Mouse (Mus musculus) brown adipose tissue, adult 24 weeks (tissue): ENCODE data around the gene Zfp839. TPM values are rescaled to one million over a fixed set of nuclear protein-coding genes. Genes with fewer than 3 reads are reported as not detected.

Experiments used
- H3K27ac ChIP-seq: fragments of 200-500 bp; replicated peaks from 2 replicates; pipeline ENCODE4 v1.5.1; 2012; ENCODE audit warnings: low read depth, mild to moderate bottlenecking, low read length
- H3K4me1 ChIP-seq: fragments of 200-500 bp; 2 replicates; pipeline ENCODE4 v1.6.1; 2012; ENCODE audit warnings: low read length, mixed read lengths; ENCODE audit not compliant: control insufficient read depth, insufficient read depth, insufficient read length
- H3K4me3 ChIP-seq: fragments of 200-500 bp; 2 replicates; pipeline ENCODE4 v1.5.1; 2012; ENCODE audit warnings: low read depth, mild to moderate bottlenecking, low read length, moderate library complexity; ENCODE audit not compliant: insufficient read depth
- polyA plus RNA-seq: library from polyadenylated mRNA; stranded (reverse); fragments of >200 nt; gene quantifications from 2 replicates; pipeline ENCODE4 v1.2.4, GENCODE M21; 2012; ENCODE audit not compliant: missing spikeins, insufficient read depth, insufficient read length

Zfp839 gene
- polyA plus RNA-seq = 3.8 and 4.2 TPM in 2 replicates

GRCm38 (mm10) chr12:110850010-110850928, at the start of gene Zfp839:
TSS of gene Zfp839 (plus strand) at chr12:110850253.
- H3K4me3 ChIP-seq = peak within 1 kb of the TSS; percentile 89
- peak within 1 kb of the TSS; percentile 78 for H3K27ac ChIP-seq
- H3K4me1 ChIP-seq = peaks cover 8% of the 10 kb centered on the region

GRCm38 (mm10) chr12:110801876-110802464, 48.1 kb upstream of the Zfp839 start:
- H3K4me3 ChIP-seq = no peak overlapping the region
- peaks cover 4% of the 10 kb centered on the region for H3K4me1 ChIP-seq
- no peak overlapping the region for H3K27ac ChIP-seq

GRCm38 (mm10) chr12:110802674-110803297, 47.3 kb upstream of the Zfp839 start:
- Histone ChIP-seq H3K4me1 (peaks cover 4% of the 10 kb centered on the region), H3K4me3 (no peak overlapping the region), H3K27ac (no peak overlapping the region)

GRCm38 (mm10) chr12:110804261-110804660, 45.8 kb upstream of the Zfp839 start:
- H3K27ac ChIP-seq = no peak overlapping the region
- H3K4me1 ChIP-seq = no peaks in the 10 kb centered on the region

GRCm38 (mm10) chr12:110806301-110806970, 43.6 kb upstream of the Zfp839 start:
- no peak overlapping the region for H3K27ac ChIP-seq
- H3K4me1 ChIP-seq = no peaks in the 10 kb centered on the region
- H3K4me3 ChIP-seq = no peak overlapping the region

More at GRCm38 (mm10) chr12:110804261-110804660, 45.8 kb upstream of the Zfp839 start:
- H3K4me3 ChIP-seq = no peak overlapping the region

- Histone ChIP-seq H3K4me3 (no peak overlapping the region), H3K27ac (no peak overlapping the region), H3K4me1 (no peaks in the 10 kb centered on the region)
Observed at GRCm38 (mm10) chr12:110808430-110808829, 41.6 kb upstream of the Zfp839 start.

- no peaks in the 10 kb centered on the region for H3K4me1 ChIP-seq
- H3K27ac ChIP-seq = no peak overlapping the region
- H3K4me3 ChIP-seq = no peak overlapping the region
Observed at GRCm38 (mm10) chr12:110808848-110809247, 41.2 kb upstream of the Zfp839 start.

GRCm38 (mm10) chr12:110813132-110813531, 36.9 kb upstream of the Zfp839 start:
- Histone ChIP-seq H3K4me1 (no peaks in the 10 kb centered on the region), H3K27ac (no peak overlapping the region), H3K4me3 (no peak overlapping the region)

GRCm38 (mm10) chr12:110813624-110814023, 36.4 kb upstream of the Zfp839 start:
- Histone ChIP-seq H3K4me1 (no peaks in the 10 kb centered on the region), H3K4me3 (no peak overlapping the region), H3K27ac (no peak overlapping the region)

GRCm38 (mm10) chr12:110814924-110815323, 35.1 kb upstream of the Zfp839 start:
- Histone ChIP-seq H3K4me1 (no peaks in the 10 kb centered on the region), H3K27ac (no peak overlapping the region), H3K4me3 (no peak overlapping the region)

- Histone ChIP-seq H3K4me3 (no peak overlapping the region), H3K4me1 (no peaks in the 10 kb centered on the region), H3K27ac (no peak overlapping the region)
Observed at GRCm38 (mm10) chr12:110816833-110817232, 33.2 kb upstream of the Zfp839 start.

GRCm38 (mm10) chr12:110819367-110819766, 30.7 kb upstream of the Zfp839 start:
- Histone ChIP-seq H3K4me3 (no peak overlapping the region), H3K4me1 (no peaks in the 10 kb centered on the region)

GRCm38 (mm10) chr12:110821787-110822186, 28.3 kb upstream of the Zfp839 start:
- Histone ChIP-seq H3K4me3 (no peak overlapping the region), H3K4me1 (no peaks in the 10 kb centered on the region), H3K27ac (no peak overlapping the region)

More at GRCm38 (mm10) chr12:110819367-110819766, 30.7 kb upstream of the Zfp839 start:
- no peak overlapping the region for H3K27ac ChIP-seq

GRCm38 (mm10) chr12:110822366-110822765, 27.7 kb upstream of the Zfp839 start:
- H3K4me1 ChIP-seq = no peaks in the 10 kb centered on the region
- no peak overlapping the region for H3K27ac ChIP-seq
- H3K4me3 ChIP-seq = no peak overlapping the region

GRCm38 (mm10) chr12:110828908-110829307, 21.1 kb upstream of the Zfp839 start:
- Histone ChIP-seq H3K4me3 (no peak overlapping the region), H3K27ac (no peak overlapping the region), H3K4me1 (no peaks in the 10 kb centered on the region)
